Mouse (Mus musculus): ENCODE results near the gene Gm17660.
"Not testable (repeated sequence)": the region's sequence is repeated elsewhere in the genome, so short reads cannot be mapped to it uniquely, and the experiment has no call there.

Gene Gm17660

DNA sequence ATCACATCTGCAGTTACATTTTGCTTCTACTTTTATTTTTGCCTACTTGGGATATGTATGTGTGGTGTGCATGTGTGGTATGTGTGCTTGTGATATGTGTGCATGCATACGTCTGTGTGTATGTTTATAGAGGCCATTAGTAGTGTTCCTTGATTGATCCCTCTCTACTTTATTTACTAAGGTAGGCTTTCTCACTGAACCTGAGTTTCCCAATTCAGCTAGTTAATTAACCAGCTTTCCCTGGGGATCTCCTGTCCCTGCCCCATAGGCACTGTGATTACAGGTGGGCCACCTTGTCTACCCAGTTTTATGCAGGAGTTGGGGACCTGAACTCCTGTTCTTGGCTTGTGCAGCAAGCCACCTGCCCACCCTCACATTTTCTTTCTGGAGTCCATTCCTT lies 40.7 kb downstream of the Gm17660 start:
- DNase-seq, result no peak

DNA sequence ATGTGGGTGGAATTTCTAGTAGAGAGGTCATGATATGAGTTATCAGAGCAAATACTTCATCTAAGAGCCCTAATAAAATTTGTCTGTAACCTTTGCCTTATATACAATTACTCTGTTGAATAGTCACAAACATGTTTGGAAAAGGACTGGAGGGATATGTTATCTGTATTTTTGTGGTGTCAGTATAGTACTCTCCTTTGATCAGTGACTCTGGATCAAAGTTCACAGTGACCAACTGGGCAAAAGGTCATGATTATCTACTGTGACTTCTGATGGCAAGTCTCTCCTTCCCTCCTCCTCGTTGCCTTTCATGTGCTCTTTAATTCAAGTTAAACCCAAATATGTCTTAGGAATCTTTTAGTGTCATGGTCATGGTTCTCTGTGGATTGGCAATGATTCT lies 41.6 kb downstream of the Gm17660 start:
- DNase-seq, result no peak

DNA sequence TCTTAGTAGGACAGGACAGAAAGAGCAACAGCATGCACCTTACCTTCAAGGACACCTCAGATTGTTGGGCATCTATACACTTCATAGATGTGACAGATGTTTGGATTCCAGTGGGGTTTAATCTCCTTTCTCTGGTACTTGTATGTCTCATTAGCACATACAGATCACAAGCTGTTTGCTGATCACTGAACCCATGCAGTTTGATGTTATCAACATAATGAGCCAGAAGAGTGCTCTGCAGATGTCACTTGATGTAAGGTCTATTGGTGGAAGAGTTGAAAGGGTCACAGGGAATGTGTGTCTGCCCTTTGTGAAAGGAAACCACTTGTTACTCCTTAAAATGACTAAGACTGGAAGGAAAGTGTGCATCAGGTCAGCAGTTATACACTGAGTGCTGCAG lies 42.3 kb downstream of the Gm17660 start:
- DNase-seq, result no peak

DNA sequence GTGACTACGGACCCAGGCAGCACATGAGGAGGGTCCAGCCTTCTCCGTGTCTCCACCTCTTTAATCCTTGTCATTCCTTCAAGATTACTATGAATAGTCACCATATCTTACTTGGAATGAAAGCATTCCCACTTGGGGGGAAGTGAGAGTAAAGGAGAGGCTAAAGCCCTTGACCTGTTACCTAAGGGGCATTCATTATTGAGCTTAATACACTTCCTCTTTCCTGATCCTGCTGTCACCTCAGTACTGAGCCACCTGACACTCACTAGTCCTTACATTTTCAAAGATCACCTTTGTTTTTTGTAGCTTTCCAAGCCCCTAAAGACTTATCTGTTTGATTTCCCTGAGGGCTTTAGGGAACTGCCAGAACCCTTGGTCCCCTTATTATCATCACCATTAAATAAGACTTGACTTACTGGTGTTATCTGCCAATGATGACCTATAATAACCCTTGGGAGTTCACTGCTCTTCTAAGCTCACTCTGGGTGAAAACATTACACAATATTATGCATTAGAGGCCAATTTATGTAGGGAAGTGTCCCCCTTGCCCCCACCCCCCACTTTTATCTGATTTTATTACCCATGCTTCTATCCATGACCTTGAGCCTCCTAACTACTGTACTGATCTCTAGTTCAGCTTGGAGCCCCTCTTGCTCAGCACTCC lies 44.8 kb downstream of the Gm17660 start:
- no peak for DNase-seq

DNA sequence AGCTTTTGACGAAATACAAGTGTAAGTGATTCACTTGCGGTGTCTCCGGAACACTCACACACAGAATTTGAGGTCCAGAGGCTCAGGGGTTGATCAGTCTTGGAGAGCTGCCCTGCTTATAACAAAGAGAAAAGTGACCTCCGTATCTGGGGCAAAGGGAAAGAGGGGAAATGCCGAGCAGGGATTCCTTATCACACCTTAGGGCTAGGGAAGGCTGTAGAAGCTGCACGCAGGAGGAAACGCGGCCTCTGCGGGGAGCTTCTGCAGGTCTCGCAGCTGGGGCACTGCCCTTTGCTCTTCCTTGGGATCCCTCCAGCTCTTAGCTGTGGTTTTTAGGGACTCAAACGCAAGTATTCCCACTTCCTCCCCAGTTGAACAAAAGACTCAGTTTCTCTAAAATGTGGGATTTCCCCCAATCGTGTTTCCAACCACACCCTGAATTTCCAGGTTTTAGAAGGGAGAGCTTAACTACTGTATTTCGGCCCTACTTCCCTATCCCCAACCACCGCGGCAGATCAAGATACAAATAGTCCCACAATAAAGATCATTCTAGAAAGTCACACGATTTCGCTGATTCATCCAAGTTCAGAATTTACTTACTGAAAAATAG lies 52.1 kb downstream of the Gm17660 start:
- no peak for DNase-seq

DNA sequence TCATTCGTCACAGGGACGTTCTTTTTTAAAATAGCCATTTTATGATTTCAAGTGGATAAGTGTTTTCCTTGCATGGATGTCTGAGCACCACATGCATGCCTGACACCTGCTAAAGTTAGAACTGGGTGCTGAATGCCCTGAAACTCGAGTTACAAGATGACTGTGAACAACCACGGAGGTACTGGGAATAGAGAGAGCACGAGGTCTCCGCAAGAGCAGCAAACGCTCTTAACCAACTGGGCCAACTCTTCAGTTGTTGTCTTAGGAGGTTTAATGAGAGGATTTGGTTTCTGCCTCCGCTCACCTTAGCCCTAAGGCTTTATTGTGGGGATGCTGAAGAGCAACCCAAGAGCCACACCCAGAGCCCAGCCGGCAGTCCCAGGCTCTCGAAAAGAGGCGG lies 52.6 kb downstream of the Gm17660 start:
- DNase-seq, result no peak

DNA sequence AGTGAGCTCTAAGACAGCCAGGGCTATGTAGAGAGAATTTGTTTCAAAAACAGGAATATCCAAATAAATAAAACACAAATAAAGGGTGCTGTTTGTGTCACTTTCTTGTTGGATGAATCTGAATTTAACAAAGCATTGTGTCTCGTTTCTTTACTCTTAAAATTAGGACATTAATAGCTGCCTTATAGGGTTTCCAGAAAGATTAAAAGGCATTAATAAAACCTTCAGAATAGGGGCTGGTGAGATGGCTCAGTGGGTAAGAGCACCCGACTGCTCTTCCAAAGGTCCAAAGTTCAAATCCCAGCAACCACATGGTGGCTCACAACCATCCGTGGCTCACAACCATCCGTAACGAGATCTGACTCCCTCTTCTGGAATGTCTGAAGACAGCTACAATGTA lies 53.2 kb downstream of the Gm17660 start:
- not testable (repeated sequence) for DNase-seq

DNA sequence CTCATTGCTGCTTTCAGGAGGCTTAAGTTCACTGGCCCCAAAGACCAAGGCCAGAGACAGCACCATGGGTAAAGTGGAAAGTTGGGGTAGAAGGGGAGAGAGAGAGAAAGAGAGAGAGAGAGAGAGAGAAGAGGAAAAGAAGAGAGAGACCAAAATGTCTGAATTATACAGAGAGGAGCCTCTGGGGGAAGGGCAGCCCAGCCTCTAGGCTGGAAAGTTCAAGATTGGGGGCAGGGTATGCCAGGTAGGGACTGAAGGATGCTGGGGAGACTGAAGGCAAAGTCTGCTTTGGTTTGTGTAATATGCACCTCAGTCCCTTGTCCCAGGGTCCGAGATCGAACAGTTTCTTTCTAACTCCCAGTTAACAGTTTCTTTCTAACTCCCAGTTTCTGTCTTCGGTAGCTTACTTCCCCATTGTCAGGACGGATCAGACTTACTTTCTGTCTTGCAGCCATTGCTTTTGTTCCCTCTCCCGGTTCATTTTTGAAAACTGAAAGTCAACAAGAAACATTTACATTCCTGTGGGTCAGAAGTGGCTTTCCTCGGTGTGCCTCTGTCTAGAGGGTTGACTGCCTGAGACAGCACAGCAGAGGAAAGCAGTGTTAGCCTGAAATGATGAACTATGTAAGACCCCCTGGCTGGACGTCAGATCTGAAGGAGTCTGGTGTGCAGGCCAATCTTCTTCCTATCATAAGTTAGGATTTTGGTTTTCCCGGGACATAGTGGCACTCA lies 54.0 kb downstream of the Gm17660 start:
- DNase-seq, result no peak

DNA sequence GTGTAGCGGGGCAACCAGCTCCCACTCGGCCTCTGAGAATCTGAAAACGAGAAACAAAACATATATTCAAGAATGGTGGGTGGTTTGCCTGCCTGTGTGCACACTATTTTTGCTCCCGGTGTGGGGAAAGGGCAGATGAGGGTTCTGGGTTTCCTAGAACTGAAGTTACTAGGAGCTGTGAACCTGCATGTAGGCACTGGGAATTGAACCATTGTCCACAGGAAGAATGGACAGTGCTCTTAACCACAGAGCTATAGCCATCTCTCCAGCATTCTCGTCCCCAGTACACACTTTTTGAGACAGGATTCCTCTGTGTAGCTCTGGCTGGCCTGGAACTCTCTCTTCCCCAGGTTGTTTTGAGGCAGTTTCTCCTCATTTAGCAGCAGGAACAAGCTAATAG lies 54.9 kb downstream of the Gm17660 start:
- no peak for DNase-seq

DNA sequence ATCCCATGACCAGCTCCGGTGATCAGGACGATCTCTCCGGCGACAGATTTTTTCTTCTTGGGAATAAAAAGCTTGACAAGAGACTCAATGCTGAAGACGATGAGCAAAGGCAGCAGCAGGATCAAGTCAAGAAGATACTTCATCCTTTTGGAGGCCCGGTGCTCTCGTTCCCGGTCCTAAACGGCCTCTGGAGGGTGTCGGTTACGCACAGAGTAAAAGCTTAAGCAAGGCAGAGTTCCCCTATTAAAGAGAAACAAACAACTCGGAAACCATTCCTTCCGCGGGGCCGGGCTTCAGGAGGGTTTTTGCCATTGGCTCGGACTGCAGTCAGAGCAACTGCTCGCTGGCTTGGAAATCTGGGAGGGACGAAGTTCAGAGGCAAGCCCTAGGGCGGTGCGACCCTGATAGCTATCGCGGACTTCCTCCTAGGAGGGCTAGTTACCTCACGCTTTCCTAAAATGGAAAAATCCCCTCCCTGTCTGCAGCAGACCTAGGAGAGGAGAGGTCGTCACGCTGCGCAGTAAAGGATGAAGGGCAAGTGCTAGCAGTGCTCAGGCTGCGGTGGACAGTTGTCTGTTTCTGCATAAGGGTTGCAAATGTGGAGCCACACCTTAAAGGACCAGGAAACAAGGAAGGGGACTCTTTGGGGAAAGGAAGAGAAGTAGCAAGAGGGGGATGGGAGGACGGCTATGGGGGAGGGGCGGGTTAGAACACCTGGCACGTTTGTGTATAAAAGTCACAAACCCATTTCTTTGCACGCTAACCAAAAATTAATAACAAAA lies 55.6 kb downstream of the Gm17660 start, which contains the start of gene Hsd17b11:
Gene Hsd17b11 (minus strand): TSS at position 323 of the 782 bp plus-strand sequence.
- peak; percentile 84 for DNase-seq

Measured in layer of hippocampus, adult 9-11 months (tissue).